In genomic region chr4:98322223-98322622, GRCm38 (mm10) we compare ENCODE assay signal across 8 mouse cellular contexts.
DNase-seq lines count a peak whose midpoint lies in the region; ATAC-seq lines count a peak whose summit lies in the region.

No protein-coding gene starts in this region.

- no peaks in the 10 kb centered on the region for H3K9me3 ChIP-seq in hindbrain, embryonic 15.5 days

- H3K9ac ChIP-seq in hindbrain, embryonic 15.5 days, result peak overlapping the region; percentile 47

- peak; percentile 86 for DNase-seq in T-cell, adult 2 months (ENCODE audit: low spot score)
- DNase-seq in cerebellum, postnatal 36 days, result peak; percentile 92 to 96
- DNase-seq in frontal cortex, postnatal 36 days (ENCODE audit: low spot score in 2 of 2), result peak; percentile 94 to 95
- peak; percentile 83 for DNase-seq in left cerebral cortex, adult 11 months (ENCODE audit: low spot score)
- peak; percentile 94 for DNase-seq in lung, postnatal 36 days
- peak; percentile 94 for DNase-seq in retina, embryonic 14.5 days (ENCODE audit: low spot score)
- DNase-seq in thymus, postnatal 36 days, result peak; percentile 90

- peak overlapping the region; percentile 37 for H3K4me3 ChIP-seq in hindbrain, embryonic 15.5 days

- H3K4me2 ChIP-seq in hindbrain, embryonic 15.5 days, result peak overlapping the region; percentile 71

- WGBS in hindbrain, embryonic 15.5 days, result 0% methylated on average over 29 of the region's 29 CpGs

- ATAC-seq in hindbrain, embryonic 15.5 days (ENCODE audit: low FRiP score, low read depth), result peak; percentile 94

- no peaks in the 10 kb centered on the region for H3K27me3 ChIP-seq in hindbrain, embryonic 15.5 days

- H3K36me3 ChIP-seq in hindbrain, embryonic 15.5 days, result no peaks in the 10 kb centered on the region

- peaks cover 17% of the 10 kb centered on the region for H3K4me1 ChIP-seq in hindbrain, embryonic 15.5 days (replicated peaks)

- peak overlapping the region; percentile 83 for H3K27ac ChIP-seq in hindbrain, embryonic 15.5 days (replicated peaks)

Comparison
In these comparisons a context has a peak if more than half of its experiments do, and no peak if none do; other contexts are left out.
1. Peak in every context shown above with its lines: DNase-seq, ATAC-seq, H3K4me3 ChIP-seq and H3K27ac ChIP-seq.